Mouse (Mus musculus) granulocyte monocyte progenitor cell, adult 5-6 weeks (primary cell): Measurements from ENCODE around the gene Tmem132d. TPM values are rescaled to one million over a fixed set of nuclear protein-coding genes. Genes with fewer than 3 reads are reported as not detected.

Experiments used
- ATAC-seq: replicated peaks from 2 replicates; pipeline ENCODE4 v1.8.0; 2016; ENCODE audit warnings: mild to moderate bottlenecking, moderate TSS enrichment, inconsistent platforms; ENCODE audit not compliant: poor library complexity, severe bottlenecking
- total RNA-seq, 2 experiments: library from RNA; stranded (forward) in 1 of 2; stranded (reverse) in 1 of 2; fragments of 200-712, 200-1000 nt in 1 of 2; fragments of >200 nt in 1 of 2; fragmentation: Nextera tagmentation in 1 of 2; gene quantifications; 2 replicates each; pipeline ENCODE4 v1.2.3; 2014 to 2017

Tmem132d gene
- total RNA-seq, 2 experiments from 2014 or later: not detected

- no peak for ATAC-seq
Measured at GRCm38 (mm10) chr5:128412306-128412705, 20.6 kb downstream of the Tmem132d start.

DNA sequence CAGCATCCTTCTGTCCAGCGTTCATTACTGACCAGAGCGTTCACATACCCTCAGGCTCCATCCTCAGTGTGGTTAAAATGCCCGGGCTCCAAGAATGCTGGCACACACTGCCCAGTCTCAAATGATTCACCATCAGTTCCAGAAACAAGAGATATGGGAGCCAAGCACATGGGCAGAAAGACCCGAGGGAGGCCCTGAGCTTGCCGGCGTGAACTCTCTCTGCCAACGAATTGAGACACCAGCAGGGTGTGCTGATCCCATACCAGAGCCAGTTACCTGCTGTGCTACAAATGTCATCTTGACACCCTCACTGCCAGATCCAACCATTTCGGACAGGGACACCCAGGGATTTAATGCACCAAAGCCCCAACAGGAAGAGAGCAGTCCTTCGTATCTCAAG is 25.3 kb downstream of the Tmem132d start:
- no peak for ATAC-seq

DNA sequence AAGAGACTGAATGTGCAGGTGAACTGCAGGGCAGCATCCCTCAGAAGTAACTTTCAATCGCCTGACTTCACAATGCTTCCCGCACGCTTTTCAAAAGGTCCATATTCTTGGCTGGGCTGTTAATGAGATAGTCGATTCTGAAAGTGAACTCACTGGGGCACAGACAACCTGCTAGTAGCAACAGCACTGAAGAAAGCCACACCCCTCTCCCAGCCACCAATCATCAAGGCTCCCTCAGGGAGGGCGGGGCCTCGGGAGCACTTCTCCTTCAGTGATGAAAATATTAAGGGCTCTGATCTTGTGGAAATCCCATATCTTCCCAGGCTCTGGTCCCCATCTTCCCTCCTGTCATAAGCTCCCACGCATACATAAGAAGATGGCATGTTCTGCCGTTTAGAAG is 27.8 kb downstream of the Tmem132d start:
- no peak for ATAC-seq

- no peak for ATAC-seq
Measured at GRCm38 (mm10) chr5:128404223-128404622, 28.7 kb downstream of the Tmem132d start.

- ATAC-seq: no peak
Measured at GRCm38 (mm10) chr5:128392372-128392771, 40.5 kb downstream of the Tmem132d start.

DNA sequence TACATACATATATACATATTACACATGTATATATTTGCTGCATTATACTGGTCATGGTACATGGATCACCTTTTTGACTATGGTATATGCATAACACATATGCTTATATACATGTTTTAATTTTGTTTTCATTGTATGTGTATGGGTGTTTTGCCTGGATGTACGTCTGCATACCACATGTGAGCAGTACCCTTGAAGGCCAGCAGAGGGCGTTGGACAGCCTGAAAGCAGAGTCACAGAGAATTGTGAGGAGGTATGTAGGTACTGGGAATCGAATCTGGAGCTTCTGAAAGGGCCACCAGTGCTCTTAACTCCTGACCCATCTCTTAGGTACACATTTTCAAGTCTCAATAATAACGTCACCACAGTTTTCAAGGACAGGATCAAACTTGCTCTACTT is 43.2 kb downstream of the Tmem132d start:
- no peak for ATAC-seq

DNA sequence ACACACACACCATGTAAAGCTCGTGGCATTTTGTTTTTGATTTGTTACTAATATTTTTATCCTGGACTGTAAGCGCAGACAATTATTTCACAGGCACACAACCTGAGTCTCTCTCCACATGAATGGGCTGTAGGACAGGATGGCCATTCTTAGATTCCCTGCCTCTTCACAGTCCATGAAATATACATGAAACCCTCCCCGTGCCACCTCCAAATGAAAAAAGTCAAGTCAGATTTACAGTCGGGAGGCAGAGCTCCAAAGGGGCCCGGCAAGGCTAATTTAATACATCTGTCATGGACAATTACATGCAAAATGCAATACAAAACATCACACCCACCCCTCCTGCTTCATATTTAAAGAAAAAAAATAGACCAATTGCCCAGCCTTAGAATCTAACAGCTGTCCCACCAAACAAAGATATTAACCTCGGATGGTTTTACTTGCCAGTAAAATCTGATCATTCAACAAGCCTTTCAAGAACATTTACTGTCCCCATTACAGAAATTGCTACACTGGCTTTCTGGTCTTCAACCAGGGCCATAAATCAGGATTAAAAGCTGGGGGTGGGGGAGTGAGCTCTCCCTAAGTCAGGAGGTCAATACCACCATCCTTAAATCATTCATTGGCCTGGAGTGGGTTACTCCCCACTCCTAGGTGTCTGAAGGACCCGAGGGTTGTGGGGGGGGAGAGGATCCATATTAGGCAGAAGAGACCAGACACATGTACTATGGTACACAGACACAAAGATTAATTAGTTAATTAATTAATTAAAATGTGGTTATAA is 44.3 kb downstream of the Tmem132d start:
- ATAC-seq: no peak

DNA sequence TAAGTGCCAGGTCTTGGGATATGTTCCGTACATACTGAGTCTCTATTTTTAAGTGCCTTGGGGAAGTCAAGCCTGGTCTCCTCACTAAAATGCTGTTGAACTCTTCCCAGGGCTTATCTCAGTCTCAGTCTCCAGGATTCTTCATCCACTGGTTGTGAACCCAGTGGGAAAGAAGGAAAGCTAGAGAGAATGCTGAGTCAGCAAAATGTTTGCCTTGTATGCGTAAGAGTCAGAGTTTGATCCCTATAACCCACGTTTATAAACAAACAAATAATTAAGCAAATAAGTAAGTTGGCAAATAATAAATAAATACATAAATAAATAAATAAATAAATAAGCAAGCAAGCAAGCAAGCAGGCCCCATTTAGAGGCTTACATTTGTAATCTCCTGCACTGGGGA is 63.1 kb downstream of the Tmem132d start:
- ATAC-seq: no peak

DNA sequence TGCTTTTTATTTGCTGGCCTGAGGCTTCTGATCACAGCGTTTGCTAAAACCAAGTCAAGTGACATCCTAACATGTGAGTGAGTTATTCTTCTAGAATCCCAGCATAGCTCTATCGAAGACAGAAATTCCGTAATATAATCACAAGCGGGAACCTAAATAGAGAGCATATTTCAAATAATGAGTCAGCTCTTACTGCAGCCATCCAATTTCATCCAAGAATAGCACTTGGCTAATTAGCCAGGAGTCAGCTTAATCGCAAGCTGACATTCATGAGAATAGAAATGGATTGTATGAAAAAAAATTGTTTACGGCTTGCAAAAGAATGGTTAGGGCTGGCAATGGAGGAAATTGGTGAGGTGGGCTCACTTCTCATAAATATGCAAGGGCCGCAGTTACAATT is 63.8 kb downstream of the Tmem132d start:
- no peak for ATAC-seq

- ATAC-seq: no peak
Measured at GRCm38 (mm10) chr5:128365261-128365985, 67.5 kb downstream of the Tmem132d start.

- ATAC-seq: no peak
Measured at GRCm38 (mm10) chr5:128360946-128361675, 71.8 kb downstream of the Tmem132d start.

DNA sequence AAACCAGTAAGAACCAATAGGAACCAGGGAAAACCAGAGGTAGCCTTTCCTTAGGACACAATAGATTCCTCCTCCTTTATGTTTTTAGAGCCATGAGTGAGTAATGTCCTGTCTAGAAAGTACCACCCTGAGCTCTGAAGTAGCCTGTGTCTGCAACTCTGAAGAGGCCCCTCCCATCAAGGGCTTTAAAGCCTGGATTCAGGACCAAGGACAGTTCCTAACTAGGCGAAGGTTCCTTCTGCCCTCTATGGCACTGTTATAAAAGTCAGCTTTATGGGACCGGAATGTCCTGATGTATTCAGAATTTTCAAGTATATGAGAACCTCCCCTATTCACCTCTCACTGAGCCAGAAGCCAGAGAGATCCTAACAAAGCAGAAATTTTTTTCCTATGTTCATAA is 84.0 kb downstream of the Tmem132d start:
- no peak for ATAC-seq

DNA sequence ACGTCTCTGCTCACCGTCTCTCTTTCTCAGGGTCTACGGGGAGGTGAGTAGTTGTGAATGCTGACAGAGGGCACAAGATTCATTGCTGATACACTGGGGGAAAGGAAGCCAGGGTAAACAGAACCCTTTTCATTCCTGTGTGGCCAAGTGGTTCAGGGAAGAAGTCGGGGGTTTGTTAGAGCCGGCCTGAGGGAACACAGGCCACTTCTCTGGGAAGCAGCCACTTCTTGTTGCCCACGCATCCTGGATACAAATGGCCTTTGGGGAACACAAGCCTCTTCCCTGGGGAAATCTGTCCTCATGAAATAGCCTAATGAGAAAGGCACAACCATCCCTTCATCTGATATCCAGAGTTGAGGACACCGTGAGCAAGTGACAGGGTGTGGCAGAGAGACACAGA is 96.0 kb downstream of the Tmem132d start:
- ATAC-seq: no peak

DNA sequence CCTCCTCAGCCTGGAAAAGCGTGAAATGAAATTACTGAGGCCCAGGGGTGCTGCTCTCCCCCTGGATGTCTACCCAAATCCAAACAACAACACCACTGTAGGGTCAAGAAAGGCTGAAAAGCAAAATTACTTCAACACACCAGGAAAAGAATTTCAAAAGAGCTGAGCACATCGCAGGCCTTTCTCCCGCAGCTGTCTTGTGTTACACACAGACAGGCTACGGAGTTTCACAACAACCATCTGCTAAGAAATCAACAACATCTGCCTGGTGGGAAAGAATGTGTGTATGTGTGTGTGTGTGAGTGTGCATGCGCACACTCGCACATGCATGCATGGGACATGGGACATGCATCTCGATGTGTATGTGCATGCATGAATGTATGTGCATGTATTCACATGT is 100.1 kb downstream of the Tmem132d start:
- ATAC-seq: no peak

GRCm38 (mm10) chr5:128330351-128330750 is 102.5 kb downstream of the Tmem132d start:
- ATAC-seq: no peak

GRCm38 (mm10) chr5:128302387-128302786 is 130.5 kb downstream of the Tmem132d start:
- ATAC-seq: no peak

DNA sequence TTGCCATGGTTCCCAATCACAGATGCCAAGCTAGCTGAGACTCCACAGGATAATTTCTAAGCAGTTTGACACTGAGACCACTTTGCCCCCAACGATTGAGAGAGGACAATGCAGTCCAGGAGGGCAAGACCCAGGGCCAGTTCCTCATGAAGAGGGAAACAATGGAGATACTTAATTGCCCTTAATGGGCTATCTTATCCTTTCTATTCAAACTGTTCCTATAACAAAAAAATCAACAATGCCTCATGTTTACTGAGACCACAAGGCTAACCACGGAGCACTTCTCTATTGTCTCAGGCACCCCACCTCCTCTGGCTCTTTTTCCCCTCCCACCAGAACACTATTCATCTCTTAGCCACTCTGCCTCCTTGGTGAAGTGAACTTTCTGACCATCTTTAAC is 141.7 kb downstream of the Tmem132d start:
- ATAC-seq: no peak

DNA sequence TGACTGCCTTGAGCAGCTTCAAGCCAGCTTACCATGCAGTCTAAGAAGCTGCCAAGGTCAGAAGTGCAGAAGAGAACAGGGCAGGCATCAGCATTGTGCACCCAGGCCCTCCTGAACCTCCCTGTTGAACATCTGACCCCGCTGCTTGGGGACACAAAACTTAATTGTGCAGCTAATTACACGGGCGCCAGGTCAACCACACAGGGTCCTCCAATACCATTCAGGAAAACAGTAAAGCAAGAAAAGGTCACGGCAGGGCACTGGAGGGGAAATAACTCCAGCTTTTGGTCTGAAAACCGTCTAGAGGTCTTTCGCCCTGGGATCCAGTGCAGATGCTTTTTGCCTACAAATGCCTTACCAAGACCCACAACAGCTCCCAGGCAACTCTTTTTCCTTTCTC is 159.6 kb downstream of the Tmem132d start:
- ATAC-seq: no peak

- ATAC-seq: no peak
Measured at GRCm38 (mm10) chr5:128267366-128267765, 165.5 kb downstream of the Tmem132d start.

GRCm38 (mm10) chr5:128244219-128244618 is 188.7 kb downstream of the Tmem132d start:
- no peak for ATAC-seq

GRCm38 (mm10) chr5:128236638-128237335 is 196.1 kb downstream of the Tmem132d start:
- no peak for ATAC-seq
